In genomic region chr5:119944371-119944770, GRCm38 (mm10) we compare ENCODE assay signal across 13 mouse cellular contexts.
"Had no signal": no experiment of that assay in that cellular context is flagged by ENCODE, and none has a peak within 500 bp of the region (broad histone marks: within the 10 kb centered on the region; RNA-seq: fewer than 3 reads in every experiment).

No protein-coding gene starts in this region.

- H3K9me3 ChIP-seq: stomach, embryonic 15.5 days had no signal

- ATAC-seq: midbrain, embryonic 16.5 days had no signal

- H3K27me3 ChIP-seq: stomach, embryonic 15.5 days had no signal

- DNase-seq: kidney, adult 8-10 months; kidney, postnatal 25 days; lung, embryonic 14.5 days; lung, postnatal 10 days; lung, postnatal 4 days; right cerebral cortex, postnatal 14 days; thymus, adult 2 months; thymus, postnatal 25 days had no signal

- H3K36me3 ChIP-seq: stomach, embryonic 15.5 days had no signal

- H3K27ac ChIP-seq: left cerebral cortex, adult 2 months; stomach, embryonic 15.5 days had no signal

- H3K4me1 ChIP-seq: stomach, embryonic 15.5 days had no signal

- H3K9ac ChIP-seq: lung, embryonic 14.5 days; stomach, embryonic 15.5 days had no signal

- H3K4me2 ChIP-seq: liver, embryonic 11.5 days; lung, embryonic 14.5 days; midbrain, embryonic 11.5 days; stomach, embryonic 15.5 days had no signal

- H3K4me3 ChIP-seq: left cerebral cortex, adult 2 months; stomach, embryonic 15.5 days had no signal
